Mouse (Mus musculus) thymus, adult 2 months (tissue): Measurements from ENCODE around the gene Kcnj8. TPM values are rescaled to one million over a fixed set of nuclear protein-coding genes. Genes with fewer than 3 reads are reported as not detected.

Experiments
- DNase-seq: peaks from one replicate; pipeline ENCODE4 v3.0.0; 2021
- H3K27ac ChIP-seq: fragments of 200-500 bp; 2 replicates; pipeline ENCODE4 v1.5.1; 2012; ENCODE audit warnings: low read length, control low read depth; ENCODE audit not compliant: control insufficient read depth, insufficient read depth
- H3K27me3 ChIP-seq: fragments of 200-500 bp; 2 replicates; pipeline ENCODE4 v1.6.1; 2012; ENCODE audit warnings: mild to moderate bottlenecking, low read length, moderate library complexity, mixed read lengths; ENCODE audit not compliant: control insufficient read depth, insufficient read depth
- H3K36me3 ChIP-seq: fragments of 200-500 bp; 2 replicates; pipeline ENCODE4 v1.6.1; 2012; ENCODE audit warnings: mild to moderate bottlenecking, low read length, moderate library complexity; ENCODE audit not compliant: control insufficient read depth, insufficient read depth
- H3K4me1 ChIP-seq: fragments of 200-500 bp; replicated peaks from 2 replicates; pipeline ENCODE4 v1.6.1; 2012; ENCODE audit warnings: low read length; ENCODE audit not compliant: control insufficient read depth, insufficient read depth
- H3K4me3 ChIP-seq: fragments of 200-500 bp; 2 replicates; pipeline ENCODE4 v1.5.1; 2012; ENCODE audit warnings: mild to moderate bottlenecking, low read length, control low read depth, moderate library complexity; ENCODE audit not compliant: control insufficient read depth, insufficient read depth
- CTCF ChIP-seq: fragments of 200-500 bp; IDR thresholded peaks from 2 replicates; pipeline ENCODE4 v1.5.1; 2012; ENCODE audit warnings: mild to moderate bottlenecking, control low read depth, low read length, moderate library complexity, borderline replicate concordance; ENCODE audit not compliant: control insufficient read depth, poor library complexity, insufficient read depth; ENCODE audit errors: extremely low read depth
- POLR2A ChIP-seq: fragments of 200-500 bp; IDR thresholded peaks from 2 replicates; pipeline ENCODE4 v1.6.1; 2012; ENCODE audit warnings: mild to moderate bottlenecking, low read length, control low read depth, moderate library complexity; ENCODE audit not compliant: control insufficient read depth, poor library complexity, insufficient read depth; ENCODE audit errors: extremely low read depth
- WGBS: fragments of 180-500 bp; shearing (Covaris S2); methylation state at CpG from one replicate; pipeline ENCODE4 v1.1.7; 2018; 5-methylcytosine and 5-hydroxymethylcytosine counted together
- polyA plus RNA-seq: library from polyadenylated mRNA; depleted of rRNA; stranded (reverse); fragments of >200 nt; gene quantifications from 2 replicates; pipeline ENCODE4 v1.2.3, GENCODE M21; 2012

The Kcnj8 gene
- polyA plus RNA-seq, 1 experiment: 3.9 TPM

GRCm38 (mm10) chr6:142542082-142542799 is 29.2 kb downstream of the Kcnj8 start:
- no peaks in the 10 kb centered on the region for H3K36me3 ChIP-seq
- DNase-seq: no peak
- WGBS: 86% methylated on average over 8 of the region's 8 CpGs
- peaks cover 6% of the 10 kb centered on the region for H3K4me1 ChIP-seq
- H3K27me3 ChIP-seq: no peaks in the 10 kb centered on the region
- H3K4me3 ChIP-seq: no peak overlapping the region
- H3K27ac ChIP-seq: no peak overlapping the region
- TF ChIP-seq CTCF: no peak

- H3K4me1 ChIP-seq: peaks cover 6% of the 10 kb centered on the region
- no peak overlapping the region for H3K4me3 ChIP-seq
- H3K27ac ChIP-seq: no peak overlapping the region
- WGBS: 96% methylated on average over 10 of the region's 10 CpGs
- no peak for DNase-seq
- H3K36me3 ChIP-seq: no peaks in the 10 kb centered on the region
- H3K27me3 ChIP-seq: no peaks in the 10 kb centered on the region
- TF ChIP-seq POLR2A (no peak), CTCF (no peak)
These were observed 30.8 kb downstream of the Kcnj8 start for GRCm38 (mm10) chr6:142540561-142541160.

- Histone ChIP-seq H3K36me3 (no peaks in the 10 kb centered on the region), H3K27me3 (no peaks in the 10 kb centered on the region), H3K4me1 (peaks cover 6% of the 10 kb centered on the region), H3K4me3 (no peak overlapping the region), H3K27ac (no peak overlapping the region)
- 96% methylated on average over 5 of the region's 5 CpGs for WGBS
- no peak for TF ChIP-seq CTCF
- TF ChIP-seq POLR2A: no peak
- DNase-seq: no peak
These were observed 31.3 kb downstream of the Kcnj8 start for GRCm38 (mm10) chr6:142540131-142540530.

- 0 out of 2 replicates have a peak, but pooled peaks have one; percentile 38 for TF ChIP-seq CTCF
- 0 out of 2 replicates have a peak, but pooled peaks have one; percentile 22 for TF ChIP-seq POLR2A
- peak; percentile 69 for DNase-seq
- no peaks in the 10 kb centered on the region for H3K27me3 ChIP-seq
- WGBS: 47% methylated on average over 17 of the region's 17 CpGs
- no peak overlapping the region for H3K4me3 ChIP-seq
- no peaks in the 10 kb centered on the region for H3K36me3 ChIP-seq
- peaks cover 6% of the 10 kb centered on the region for H3K4me1 ChIP-seq
- peak overlapping the region; percentile 53; the same call in 1 of the 2 replicates for H3K27ac ChIP-seq
These were observed 32.9 kb downstream of the Kcnj8 start for GRCm38 (mm10) chr6:142538503-142538902.

- no peak for TF ChIP-seq POLR2A
- TF ChIP-seq CTCF: no peak
- Histone ChIP-seq H3K36me3 (no peaks in the 10 kb centered on the region), H3K4me3 (no peak overlapping the region), H3K27me3 (no peaks in the 10 kb centered on the region), H3K27ac (no peak overlapping the region), H3K4me1 (peaks cover 5% of the 10 kb centered on the region)
- DNase-seq: no peak
- 92% methylated on average over 5 of the region's 5 CpGs for WGBS
These were observed 38.0 kb downstream of the Kcnj8 start for GRCm38 (mm10) chr6:142533412-142533811.

- no peaks in the 10 kb centered on the region for H3K36me3 ChIP-seq
- H3K27ac ChIP-seq: no peak overlapping the region
- TF ChIP-seq POLR2A: no peak
- TF ChIP-seq CTCF: no peak
- DNase-seq: no peak
- H3K4me1 ChIP-seq: no peaks in the 10 kb centered on the region
- H3K4me3 ChIP-seq: no peak overlapping the region
- WGBS: 96% methylated on average over 2 of the region's 2 CpGs
- H3K27me3 ChIP-seq: no peaks in the 10 kb centered on the region
These were observed 38.7 kb downstream of the Kcnj8 start for GRCm38 (mm10) chr6:142532686-142533085.

GRCm38 (mm10) chr6:142532141-142532540 is 39.3 kb downstream of the Kcnj8 start:
- Histone ChIP-seq H3K36me3 (no peaks in the 10 kb centered on the region), H3K27ac (no peak overlapping the region), H3K27me3 (no peaks in the 10 kb centered on the region), H3K4me3 (no peak overlapping the region), H3K4me1 (no peaks in the 10 kb centered on the region)
- TF ChIP-seq POLR2A: no peak
- no peak for TF ChIP-seq CTCF
- WGBS: 97% methylated on average over 17 of the region's 17 CpGs
- DNase-seq: no peak
